Mouse (Mus musculus) embryonic facial prominence, embryonic 10.5 days (tissue): ENCODE results near the gene Slc25a33. TPM values are rescaled to one million over a fixed set of nuclear protein-coding genes. Genes with fewer than 3 reads are reported as not detected.

Source experiments
- DNase-seq: peaks from one replicate; pipeline ENCODE4 v3.0.0-alpha.2; 2017; ENCODE audit warnings: low spot score
- H3K27ac ChIP-seq: fragments of 300-500 bp; sonication (generic); replicated peaks from 2 replicates; pipeline ENCODE4 v1.5.1; 2016; ENCODE audit warnings: mild to moderate bottlenecking
- H3K27me3 ChIP-seq: fragments of 300-500 bp; sonication (generic); replicated peaks from 2 replicates; pipeline ENCODE4 v1.6.1; 2016; ENCODE audit warnings: low read depth, mild to moderate bottlenecking; ENCODE audit not compliant: poor library complexity, severe bottlenecking
- H3K36me3 ChIP-seq: fragments of 300-500 bp; sonication (generic); replicated peaks from 2 replicates; pipeline ENCODE4 v1.6.1; 2016; ENCODE audit warnings: mild to moderate bottlenecking, moderate library complexity
- H3K4me1 ChIP-seq: fragments of 300-500 bp; sonication (generic); 2 replicates; pipeline ENCODE4 v1.6.1; 2016
- H3K4me3 ChIP-seq: fragments of 300-500 bp; sonication (generic); 2 replicates; pipeline ENCODE4 v1.5.1; 2016; ENCODE audit warnings: mild to moderate bottlenecking, moderate library complexity
- H3K9me3 ChIP-seq: fragments of 300-500 bp; sonication (generic); 2 replicates; pipeline ENCODE4 v1.6.1; 2016; ENCODE audit warnings: mild to moderate bottlenecking
- WGBS: fragments of 180-500 bp; shearing (Covaris S2); methylation state at CpG from one replicate; pipeline ENCODE4 v1.1.7; 2016; 5-methylcytosine and 5-hydroxymethylcytosine counted together
- polyA plus RNA-seq: library from polyadenylated mRNA; unstranded; fragments of >200 nt; fragmentation: Nextera tagmentation; extraction: Ambion mirVana; gene quantifications from 2 replicates; pipeline ENCODE4 v1.2.1, GENCODE M21; 2016

The Slc25a33 gene
- polyA plus RNA-seq, 1 experiment from 2014 or later = 17.6 TPM

GRCm38 (mm10) chr4:149802269-149802668 lies 28.2 kb upstream of the Slc25a33 start:
- WGBS = 38% methylated on average over 9 of the region's 9 CpGs
- H3K27me3 ChIP-seq = peaks cover 30% of the 10 kb centered on the region
- DNase-seq = no peak

GRCm38 (mm10) chr4:149800576-149800975 lies 26.5 kb upstream of the Slc25a33 start:
- WGBS = 77% methylated on average over 2 of the region's 2 CpGs
- Histone ChIP-seq H3K4me3 (no peak overlapping the region), H3K27me3 (peaks cover 27% of the 10 kb centered on the region), H3K4me1 (peaks cover 59% of the 10 kb centered on the region), H3K27ac (peak overlapping the region; percentile 54; the same call in 1 of the 2 replicates), H3K9me3 (no peaks in the 10 kb centered on the region), H3K36me3 (no peaks in the 10 kb centered on the region)
- DNase-seq = no peak

More at GRCm38 (mm10) chr4:149802269-149802668, 28.2 kb upstream of the Slc25a33 start:
- no peaks in the 10 kb centered on the region for H3K9me3 ChIP-seq
- no peaks in the 10 kb centered on the region for H3K36me3 ChIP-seq
- H3K4me1 ChIP-seq = peaks cover 55% of the 10 kb centered on the region
- no peak overlapping the region for H3K27ac ChIP-seq
- no peak overlapping the region for H3K4me3 ChIP-seq

- Histone ChIP-seq H3K27me3 (peaks cover 27% of the 10 kb centered on the region), H3K9me3 (no peaks in the 10 kb centered on the region), H3K4me1 (peaks cover 59% of the 10 kb centered on the region), H3K27ac (no peak overlapping the region; the same call in 1 of the 2 replicates), H3K4me3 (no peak overlapping the region), H3K36me3 (no peaks in the 10 kb centered on the region)
- DNase-seq = no peak
- WGBS = 89% methylated on average over 6 of the region's 6 CpGs
Measured at GRCm38 (mm10) chr4:149800172-149800464, 26.0 kb upstream of the Slc25a33 start.

GRCm38 (mm10) chr4:149799346-149800171 lies 25.5 kb upstream of the Slc25a33 start:
- no peak for DNase-seq
- H3K4me3 ChIP-seq = no peak overlapping the region
- H3K27me3 ChIP-seq = peaks cover 24% of the 10 kb centered on the region
- peaks cover 57% of the 10 kb centered on the region for H3K4me1 ChIP-seq
- 92% methylated on average over 16 of the region's 16 CpGs for WGBS
- no peaks in the 10 kb centered on the region for H3K9me3 ChIP-seq
- H3K36me3 ChIP-seq = no peaks in the 10 kb centered on the region
- peak overlapping the region; percentile 68; the same call in 1 of the 2 replicates for H3K27ac ChIP-seq

- no peaks in the 10 kb centered on the region for H3K9me3 ChIP-seq
Measured at GRCm38 (mm10) chr4:149798684-149799309, 24.7 kb upstream of the Slc25a33 start.

GRCm38 (mm10) chr4:149798116-149798515 lies 24.0 kb upstream of the Slc25a33 start:
- peak overlapping the region; percentile 68 for H3K27ac ChIP-seq
- peaks cover 10% of the 10 kb centered on the region; the same call in 1 of the 2 replicates for H3K27me3 ChIP-seq
- H3K4me1 ChIP-seq = peaks cover 56% of the 10 kb centered on the region
- H3K4me3 ChIP-seq = no peak overlapping the region
- H3K9me3 ChIP-seq = no peaks in the 10 kb centered on the region
- DNase-seq = no peak
- WGBS = 64% methylated on average over 2 of the region's 2 CpGs
- H3K36me3 ChIP-seq = no peaks in the 10 kb centered on the region

More at GRCm38 (mm10) chr4:149798684-149799309, 24.7 kb upstream of the Slc25a33 start:
- Histone ChIP-seq H3K4me1 (peaks cover 53% of the 10 kb centered on the region), H3K27me3 (peaks cover 17% of the 10 kb centered on the region), H3K36me3 (no peaks in the 10 kb centered on the region), H3K4me3 (no peak overlapping the region), H3K27ac (peak overlapping the region; percentile 68)
- WGBS = 28% methylated on average over 7 of the region's 7 CpGs
- no peak for DNase-seq

GRCm38 (mm10) chr4:149797220-149797610 lies 23.1 kb upstream of the Slc25a33 start:
- no peaks in the 10 kb centered on the region for H3K36me3 ChIP-seq
- 80% methylated on average over 1 of the region's 1 CpGs for WGBS
- H3K27me3 ChIP-seq = peaks cover 7% of the 10 kb centered on the region; the same call in 1 of the 2 replicates
- H3K9me3 ChIP-seq = no peaks in the 10 kb centered on the region
- H3K27ac ChIP-seq = no peak overlapping the region
- no peak overlapping the region for H3K4me3 ChIP-seq
- DNase-seq = no peak
- H3K4me1 ChIP-seq = peaks cover 57% of the 10 kb centered on the region

- Histone ChIP-seq H3K36me3 (no peaks in the 10 kb centered on the region), H3K9me3 (no peaks in the 10 kb centered on the region), H3K27ac (no peak overlapping the region; the same call in 1 of the 2 replicates), H3K4me1 (peaks cover 57% of the 10 kb centered on the region), H3K4me3 (no peak overlapping the region), H3K27me3 (peaks cover 6% of the 10 kb centered on the region; the same call in 1 of the 2 replicates)
- 82% methylated on average over 14 of the region's 14 CpGs for WGBS
- DNase-seq = no peak
Measured at GRCm38 (mm10) chr4:149796567-149797219, 22.6 kb upstream of the Slc25a33 start.

GRCm38 (mm10) chr4:149794966-149795477 lies 20.9 kb upstream of the Slc25a33 start:
- DNase-seq = no peak
- no peak overlapping the region for H3K27ac ChIP-seq
- 87% methylated on average over 7 of the region's 7 CpGs for WGBS

GRCm38 (mm10) chr4:149794010-149794338 lies 19.9 kb upstream of the Slc25a33 start:
- H3K27ac ChIP-seq = no peak overlapping the region
- peak; percentile 61 for DNase-seq
- WGBS = 40% methylated on average over 8 of the region's 8 CpGs
- peaks cover 60% of the 10 kb centered on the region for H3K4me1 ChIP-seq
- H3K27me3 ChIP-seq = no peaks in the 10 kb centered on the region
- no peaks in the 10 kb centered on the region for H3K9me3 ChIP-seq
- H3K36me3 ChIP-seq = no peaks in the 10 kb centered on the region
- H3K4me3 ChIP-seq = no peak overlapping the region

More at GRCm38 (mm10) chr4:149794966-149795477, 20.9 kb upstream of the Slc25a33 start:
- no peaks in the 10 kb centered on the region for H3K27me3 ChIP-seq
- no peaks in the 10 kb centered on the region for H3K36me3 ChIP-seq
- H3K9me3 ChIP-seq = no peaks in the 10 kb centered on the region
- peaks cover 63% of the 10 kb centered on the region for H3K4me1 ChIP-seq
- H3K4me3 ChIP-seq = no peak overlapping the region

- no peaks in the 10 kb centered on the region for H3K27me3 ChIP-seq
- H3K27ac ChIP-seq = no peak overlapping the region
- 48% methylated on average over 13 of the region's 13 CpGs for WGBS
- no peak overlapping the region for H3K4me3 ChIP-seq
- H3K36me3 ChIP-seq = no peaks in the 10 kb centered on the region
- DNase-seq = no peak
- H3K4me1 ChIP-seq = peaks cover 54% of the 10 kb centered on the region
- no peaks in the 10 kb centered on the region for H3K9me3 ChIP-seq
Measured at GRCm38 (mm10) chr4:149793156-149794009, 19.3 kb upstream of the Slc25a33 start.
